Mouse (Mus musculus) cortical plate, adult 2 months (tissue): Measurements from ENCODE around the gene Gpr31b. TPM values are rescaled to one million over a fixed set of nuclear protein-coding genes. Genes with fewer than 3 reads are reported as not detected.
A peak's percentile ranks its signal among the peaks of the same experiment; 100 is the strongest.
"Not testable (repeated sequence)": the region's sequence is repeated elsewhere in the genome, so short reads cannot be mapped to it uniquely, and the experiment has no call there.

Experiments used
- H3K27ac ChIP-seq: fragments of 200-500 bp; 2 replicates; pipeline ENCODE4 v1.5.1; 2012; ENCODE audit warnings: low read length, control low read depth, inconsistent platforms; ENCODE audit not compliant: insufficient read depth
- H3K4me1 ChIP-seq: fragments of 200-500 bp; 2 replicates; pipeline ENCODE4 v1.6.1; 2011; ENCODE audit warnings: low read length; ENCODE audit not compliant: control insufficient read depth, insufficient read depth
- H3K4me3 ChIP-seq: fragments of 200-500 bp; 2 replicates; pipeline ENCODE4 v1.5.1; 2011; ENCODE audit warnings: mild to moderate bottlenecking, low read length, control low read depth; ENCODE audit not compliant: insufficient read depth
- CTCF ChIP-seq: fragments of 200-500 bp; IDR thresholded peaks from 2 replicates; pipeline ENCODE4 v1.5.1; 2011; ENCODE audit warnings: mild to moderate bottlenecking, control low read depth, low read length; ENCODE audit not compliant: insufficient read depth; ENCODE audit errors: extremely low read depth
- POLR2A ChIP-seq: fragments of 200-500 bp; IDR thresholded peaks from 2 replicates; pipeline ENCODE4 v1.6.1; 2011; ENCODE audit warnings: mild to moderate bottlenecking, low read length, control low read depth; ENCODE audit not compliant: insufficient read depth; ENCODE audit errors: extremely low read depth
- polyA plus RNA-seq: library from polyadenylated mRNA; depleted of rRNA; stranded (reverse); fragments of >200 nt; gene quantifications from 2 replicates; pipeline ENCODE4 v1.2.3, GENCODE M21; 2012; rRNA removed

Gpr31b gene
- polyA plus RNA-seq, result not detected in 2 replicates

DNA sequence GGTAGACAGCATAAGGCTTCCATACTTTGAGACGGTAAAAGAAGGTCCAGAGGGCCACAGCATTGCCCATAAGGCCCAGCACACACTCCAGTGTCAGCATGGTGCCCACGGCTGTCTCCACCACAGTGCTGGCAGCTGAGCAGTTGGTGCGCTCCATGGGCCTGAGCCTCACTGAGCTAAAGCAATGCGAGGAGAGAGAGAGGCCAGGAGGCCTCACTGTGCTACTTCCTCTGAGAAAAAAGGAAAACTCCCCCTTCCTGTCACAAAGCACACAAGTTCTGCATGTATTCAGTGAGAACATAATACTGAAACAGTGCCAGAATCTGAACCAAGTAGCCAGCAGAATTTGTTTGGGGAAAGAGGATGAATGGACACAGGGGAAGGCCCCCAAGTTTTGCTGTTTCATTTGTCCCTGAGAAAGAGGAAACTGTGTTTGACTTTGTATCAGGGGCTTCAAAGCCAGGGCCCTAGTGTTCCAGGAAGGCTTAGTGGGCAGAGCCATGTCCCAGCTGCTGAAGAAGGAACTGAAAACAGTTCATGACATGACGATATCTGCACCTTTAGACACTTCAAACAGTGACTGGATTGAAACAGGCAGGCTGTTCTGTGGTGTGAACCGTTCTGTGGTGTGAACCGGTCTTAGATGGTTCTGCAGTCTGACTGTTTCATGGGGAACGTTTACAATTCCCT lies at the start of gene Gpr31b:
Gene Gpr31b, minus strand, starts transcription at position 173 of the 690 bp plus-strand sequence.
- not testable (repeated sequence) for H3K27ac ChIP-seq, H3K4me1 ChIP-seq, H3K4me3 ChIP-seq

DNA sequence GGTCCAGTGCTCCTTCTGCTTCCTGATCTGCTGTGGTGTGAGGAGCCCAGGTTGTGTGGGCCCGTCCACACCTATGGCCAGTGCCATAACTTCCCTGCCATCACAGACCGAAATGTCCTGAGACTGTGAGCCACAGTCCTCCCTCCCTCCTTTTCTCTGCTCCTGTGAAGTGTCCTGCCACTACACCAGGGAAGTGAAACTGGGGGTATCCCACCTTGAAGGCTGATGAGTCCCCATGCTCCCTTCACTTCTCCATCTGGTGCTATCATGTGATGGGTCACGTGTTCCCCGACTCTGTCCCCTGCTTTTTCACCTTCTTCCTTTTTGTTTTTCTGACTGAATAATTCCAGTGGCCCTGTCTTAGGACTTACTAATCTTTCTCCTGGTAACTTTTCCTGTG lies 40.9 kb upstream of the Gpr31b start:
- not testable (repeated sequence) for H3K4me3 ChIP-seq, H3K27ac ChIP-seq, H3K4me1 ChIP-seq

DNA sequence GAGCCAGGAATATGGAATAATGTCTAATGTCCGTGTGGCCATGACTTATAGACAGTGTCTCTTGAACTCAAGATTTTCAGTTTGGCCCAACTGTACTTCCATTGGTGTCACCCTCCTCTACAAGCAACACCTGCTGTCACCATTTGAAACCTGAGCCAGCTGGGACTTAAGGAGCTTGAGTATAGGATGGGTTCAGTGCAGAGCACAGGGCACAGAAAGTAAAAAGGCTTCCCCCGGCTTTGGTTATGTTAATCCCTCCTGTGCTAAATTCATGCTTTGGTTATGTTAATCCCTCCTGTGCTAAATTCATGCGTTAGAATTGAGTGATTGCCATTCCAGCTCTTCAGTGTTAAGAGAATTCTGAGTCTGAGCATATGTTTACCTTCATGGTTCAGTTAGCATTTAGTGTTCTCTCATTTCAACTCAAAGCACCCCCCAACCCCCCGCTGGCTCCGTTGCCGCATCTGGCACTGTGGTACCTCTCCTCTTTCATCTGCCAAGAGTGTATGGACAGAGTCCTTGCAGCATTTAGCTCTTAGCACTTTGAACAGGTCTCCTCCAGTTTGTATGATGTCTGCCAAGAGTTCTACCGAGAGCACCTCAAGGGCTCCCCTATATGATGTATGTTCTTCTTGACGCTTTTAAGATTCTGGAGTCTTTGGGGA lies 40.1 kb upstream of the Gpr31b start:
- not testable (repeated sequence) for H3K4me3 ChIP-seq, H3K27ac ChIP-seq

DNA sequence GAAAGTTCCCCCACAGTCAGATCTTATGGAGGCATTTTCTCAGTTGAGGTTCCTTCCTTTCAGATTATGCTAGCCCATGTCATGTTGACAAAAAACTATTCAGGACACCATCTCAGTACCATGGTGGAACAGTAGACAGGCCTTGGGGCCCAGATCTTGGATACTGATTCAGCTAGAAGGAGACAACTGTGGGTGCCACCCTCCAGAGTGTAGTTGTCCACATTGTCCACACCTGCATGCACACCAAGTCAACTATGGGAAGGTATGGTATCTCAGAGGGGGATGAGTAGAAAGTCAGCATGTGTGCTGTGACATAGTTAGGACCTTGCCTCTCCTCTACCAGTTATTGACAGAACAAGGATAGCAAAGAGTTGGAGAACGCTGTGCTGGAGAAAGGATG lies 39.4 kb upstream of the Gpr31b start:
- H3K4me1 ChIP-seq, H3K27ac ChIP-seq, H3K4me3 ChIP-seq: not testable (repeated sequence)

More for the DNA sequence above, 40.1 kb upstream of the Gpr31b start:
- not testable (repeated sequence) for H3K4me1 ChIP-seq

GRCm38 (mm10) chr17:13069227-13069626 lies 17.1 kb upstream of the Gpr31b start:
- not testable (repeated sequence) for H3K27ac ChIP-seq, H3K4me3 ChIP-seq

GRCm38 (mm10) chr17:13067864-13068385 lies 15.8 kb upstream of the Gpr31b start:
- H3K4me3 ChIP-seq, H3K27ac ChIP-seq, H3K4me1 ChIP-seq: not testable (repeated sequence)

More at GRCm38 (mm10) chr17:13069227-13069626, 17.1 kb upstream of the Gpr31b start:
- not testable (repeated sequence) for H3K4me1 ChIP-seq

DNA sequence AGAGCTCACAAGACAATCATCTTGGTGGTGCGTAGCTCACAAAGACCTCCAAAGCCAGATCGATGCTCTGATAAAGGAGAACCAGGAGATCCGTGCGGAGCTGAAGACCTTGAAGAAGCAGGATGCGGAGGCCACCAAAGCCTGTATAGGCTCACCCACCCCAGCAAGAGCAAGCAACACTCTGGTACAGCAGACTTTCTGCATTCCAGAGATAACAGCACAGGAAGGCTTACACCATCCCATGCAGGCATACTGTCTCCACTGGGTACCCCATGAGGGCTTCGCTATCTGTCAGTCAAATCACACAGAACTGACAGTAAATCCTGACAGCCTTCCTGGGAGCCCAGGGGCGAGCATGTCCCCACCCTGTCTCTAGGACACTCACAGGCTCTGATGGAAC lies 10.8 kb upstream of the Gpr31b start:
- not testable (repeated sequence) for H3K4me3 ChIP-seq, H3K4me1 ChIP-seq, H3K27ac ChIP-seq

- not testable (repeated sequence) for H3K4me3 ChIP-seq, H3K27ac ChIP-seq, H3K4me1 ChIP-seq
Observed at GRCm38 (mm10) chr17:13060804-13061203, 8.7 kb upstream of the Gpr31b start, which contains the start of gene Tcp10b. Gene Tcp10b (plus strand): TSS chr17:13061104.

DNA sequence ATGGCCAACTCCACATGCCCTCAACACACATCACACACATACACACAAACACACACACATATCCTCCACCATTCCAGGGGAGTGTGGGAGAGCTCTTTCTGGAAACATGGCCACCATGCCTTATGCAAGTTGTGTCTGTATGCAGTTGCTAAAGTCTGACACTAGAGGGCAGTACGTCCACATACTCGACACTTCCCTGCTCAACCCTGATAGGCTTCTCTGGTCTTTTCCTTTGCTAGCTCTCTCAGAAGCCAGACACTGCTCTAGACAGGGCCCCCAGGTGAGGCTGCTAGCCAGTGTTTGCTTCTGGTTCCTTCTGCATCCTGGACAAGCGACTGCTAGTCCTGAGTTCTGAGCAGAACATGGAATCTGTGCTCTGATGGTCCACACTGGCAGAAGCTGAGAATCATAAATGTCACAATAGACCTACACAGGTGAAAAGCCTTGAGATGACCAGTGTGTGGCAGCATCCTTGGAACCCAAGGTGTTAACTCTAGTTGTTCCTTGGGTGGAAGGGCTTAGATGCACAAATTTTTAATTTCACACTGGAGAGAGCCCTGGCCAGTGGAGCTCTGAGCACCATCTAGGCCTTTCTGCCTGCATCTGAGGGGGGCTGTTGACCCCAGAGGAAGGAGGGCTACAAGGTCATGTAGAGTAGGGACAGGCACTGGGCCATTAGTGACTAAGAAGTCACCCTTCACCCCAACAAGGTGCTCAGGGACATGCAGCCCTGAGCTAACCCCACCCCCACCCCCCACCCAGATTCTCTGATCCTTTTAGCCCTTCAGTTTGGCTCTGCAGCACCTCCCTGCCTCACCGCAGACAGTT lies 8.0 kb downstream of the Gpr31b start:
- not testable (repeated sequence) for H3K4me1 ChIP-seq, H3K4me3 ChIP-seq, H3K27ac ChIP-seq
- TF ChIP-seq CTCF, result peak; percentile 41; the same call in 1 of the 2 replicates

DNA sequence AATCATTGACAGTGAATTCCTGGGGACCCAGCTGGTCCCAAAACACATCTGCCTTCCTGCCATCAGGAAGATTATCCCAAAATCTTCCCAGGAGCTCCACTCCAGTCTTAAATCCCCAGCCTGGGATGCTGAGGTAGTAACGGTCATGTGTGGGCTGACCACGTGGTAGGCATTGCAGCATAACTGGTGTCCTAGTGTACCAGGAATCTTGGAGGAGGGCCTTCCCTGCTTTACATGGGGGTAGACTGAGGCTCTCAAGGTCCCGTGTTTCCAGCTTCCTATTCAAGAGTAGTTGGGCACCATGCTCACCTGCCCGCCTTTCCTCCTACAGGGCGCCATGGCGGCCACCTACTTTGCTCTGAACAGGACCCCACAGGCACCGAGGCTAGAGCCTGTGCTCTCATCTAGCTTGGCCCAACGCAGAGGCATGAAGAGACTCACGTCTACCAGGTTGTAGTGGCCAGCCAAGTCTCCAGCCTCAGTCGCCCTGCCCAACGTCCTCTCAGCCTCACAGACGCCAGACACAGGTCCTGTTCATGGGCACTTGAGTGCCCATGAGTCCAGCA lies 15.4 kb downstream of the Gpr31b start:
- H3K4me3 ChIP-seq, H3K27ac ChIP-seq, H3K4me1 ChIP-seq: not testable (repeated sequence)

DNA sequence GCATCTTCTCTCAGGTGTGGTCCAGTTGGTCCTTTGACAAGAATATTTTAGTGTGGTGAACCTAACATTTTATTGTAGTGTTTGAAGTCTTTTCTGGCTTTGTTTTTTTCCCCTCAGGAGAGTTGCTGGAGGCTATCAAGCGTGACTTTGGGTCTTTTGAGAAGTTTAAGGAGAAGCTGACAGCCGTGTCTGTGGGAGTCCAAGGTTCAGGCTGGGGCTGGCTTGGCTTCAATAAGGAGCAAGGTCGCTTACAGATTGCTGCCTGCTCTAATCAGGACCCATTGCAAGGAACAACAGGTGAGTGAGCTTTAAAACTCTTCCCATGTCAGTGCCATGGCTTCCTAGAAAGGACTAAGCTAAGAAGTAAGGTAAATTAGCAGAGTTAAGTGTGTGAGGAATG lies 38.8 kb downstream of the Gpr31b start:
- TF ChIP-seq POLR2A, result no peak
- Histone ChIP-seq H3K27ac (no peak overlapping the region), H3K4me1 (peaks cover 1% of the 10 kb centered on the region; the same call in 1 of the 2 replicates), H3K4me3 (no peak overlapping the region)
